Mouse (Mus musculus): ENCODE results near the gene Gm20388. TPM values are rescaled to one million over a fixed set of nuclear protein-coding genes. Genes with fewer than 3 reads are reported as not detected.

Gm20388 gene
- polyA plus RNA-seq, 1 experiment from 2014 or later, result 4.4 TPM

GRCm38 (mm10) chr8:120537818-120538396 is 627.3 kb downstream of the Gm20388 start:
- H3K27me3 ChIP-seq, result no peaks in the 10 kb centered on the region
- H3K36me3 ChIP-seq, result no peaks in the 10 kb centered on the region
- peak overlapping the region; percentile 61 for H3K4me3 ChIP-seq (replicated peaks)
- under 1% methylated on average over 43 of the region's 46 CpGs for WGBS
- H3K9ac ChIP-seq (replicated peaks), result peak overlapping the region; percentile 88
- peaks cover 100% of the 10 kb centered on the region for H3K4me1 ChIP-seq (replicated peaks)
- ATAC-seq, result peak; percentile 57
- H3K4me2 ChIP-seq (replicated peaks), result peak overlapping the region; percentile 95
- no peaks in the 10 kb centered on the region for H3K9me3 ChIP-seq
- peak overlapping the region; percentile 99 for H3K27ac ChIP-seq

GRCm38 (mm10) chr8:120538397-120539240 is 628.0 kb downstream of the Gm20388 start:
- peak overlapping the region; percentile 88 for H3K9ac ChIP-seq (replicated peaks)
- H3K9me3 ChIP-seq, result no peaks in the 10 kb centered on the region
- H3K27me3 ChIP-seq, result no peaks in the 10 kb centered on the region
- H3K27ac ChIP-seq, result peak overlapping the region; percentile 99
- H3K4me1 ChIP-seq (replicated peaks), result peaks cover 100% of the 10 kb centered on the region
- H3K36me3 ChIP-seq, result no peaks in the 10 kb centered on the region
- peak overlapping the region; percentile 95 for H3K4me2 ChIP-seq (replicated peaks)
- peak; percentile 57 for ATAC-seq
- peak overlapping the region; percentile 61 for H3K4me3 ChIP-seq (replicated peaks)
- under 1% methylated on average over 37 of the region's 37 CpGs for WGBS

- no peak for ATAC-seq
- Histone ChIP-seq H3K4me1 (replicated peaks) (peaks cover 97% of the 10 kb centered on the region), H3K36me3 (no peaks in the 10 kb centered on the region), H3K27ac (peak overlapping the region; percentile 99), H3K9me3 (no peaks in the 10 kb centered on the region), H3K4me3 (replicated peaks) (peak overlapping the region; percentile 61), H3K9ac (replicated peaks) (peak overlapping the region; percentile 88), H3K4me2 (replicated peaks) (peak overlapping the region; percentile 95), H3K27me3 (no peaks in the 10 kb centered on the region)
- WGBS, result 25% methylated on average over 6 of the region's 6 CpGs
Measured at GRCm38 (mm10) chr8:120539381-120539774, 628.7 kb downstream of the Gm20388 start.

GRCm38 (mm10) chr8:120539775-120540625 is 629.4 kb downstream of the Gm20388 start:
- H3K4me1 ChIP-seq (replicated peaks), result peaks cover 95% of the 10 kb centered on the region
- no peaks in the 10 kb centered on the region for H3K27me3 ChIP-seq
- peak overlapping the region; percentile 99 for H3K27ac ChIP-seq
- no peaks in the 10 kb centered on the region for H3K36me3 ChIP-seq
- no peak for ATAC-seq
- WGBS, result 19% methylated on average over 23 of the region's 23 CpGs
- H3K9ac ChIP-seq (replicated peaks), result peak overlapping the region; percentile 88
- no peaks in the 10 kb centered on the region for H3K9me3 ChIP-seq
- peak overlapping the region; percentile 95 for H3K4me2 ChIP-seq (replicated peaks)
- peak overlapping the region; percentile 61 for H3K4me3 ChIP-seq (replicated peaks)

- Histone ChIP-seq H3K4me2 (replicated peaks) (peak overlapping the region; percentile 25), H3K4me3 (replicated peaks) (no peak overlapping the region), H3K4me1 (replicated peaks) (peaks cover 95% of the 10 kb centered on the region), H3K27ac (peak overlapping the region; percentile 69), H3K9me3 (no peaks in the 10 kb centered on the region), H3K36me3 (no peaks in the 10 kb centered on the region), H3K27me3 (no peaks in the 10 kb centered on the region), H3K9ac (replicated peaks) (peak overlapping the region; percentile 41; the same call in 1 of the 2 replicates)
- no peak for ATAC-seq
- WGBS, result 10% methylated on average over 13 of the region's 13 CpGs
Measured at GRCm38 (mm10) chr8:120542995-120543394, 632.4 kb downstream of the Gm20388 start.

GRCm38 (mm10) chr8:120543416-120544055 is 632.9 kb downstream of the Gm20388 start:
- Histone ChIP-seq H3K4me1 (replicated peaks) (peaks cover 95% of the 10 kb centered on the region), H3K4me3 (replicated peaks) (no peak overlapping the region), H3K27me3 (no peaks in the 10 kb centered on the region), H3K36me3 (no peaks in the 10 kb centered on the region), H3K4me2 (replicated peaks) (peak overlapping the region; percentile 25), H3K9me3 (no peaks in the 10 kb centered on the region), H3K27ac (peak overlapping the region; percentile 69), H3K9ac (replicated peaks) (peak overlapping the region; percentile 41; the same call in 1 of the 2 replicates)
- ATAC-seq, result no peak
- WGBS, result 60% methylated on average over 8 of the region's 8 CpGs

- WGBS, result 93% methylated on average over 5 of the region's 5 CpGs
- Histone ChIP-seq H3K9me3 (no peaks in the 10 kb centered on the region), H3K9ac (replicated peaks) (no peak overlapping the region), H3K4me3 (replicated peaks) (no peak overlapping the region), H3K4me2 (replicated peaks) (no peak overlapping the region), H3K36me3 (no peaks in the 10 kb centered on the region), H3K27ac (peak overlapping the region; percentile 69; the same call in 1 of the 2 replicates), H3K27me3 (no peaks in the 10 kb centered on the region), H3K4me1 (replicated peaks) (peaks cover 95% of the 10 kb centered on the region)
- no peak for ATAC-seq
Measured at GRCm38 (mm10) chr8:120544155-120544554, 633.5 kb downstream of the Gm20388 start.

- Histone ChIP-seq H3K36me3 (no peaks in the 10 kb centered on the region), H3K4me1 (replicated peaks) (peaks cover 95% of the 10 kb centered on the region), H3K27me3 (no peaks in the 10 kb centered on the region), H3K9ac (replicated peaks) (peak overlapping the region; percentile 56; the same call in 1 of the 2 replicates), H3K27ac (peak overlapping the region; percentile 90; the same call in 1 of the 2 replicates), H3K4me3 (replicated peaks) (no peak overlapping the region), H3K9me3 (no peaks in the 10 kb centered on the region), H3K4me2 (replicated peaks) (0 out of 2 replicates have a peak overlapping the region, but pooled peaks have one; percentile 52)
- 68% methylated on average over 9 of the region's 9 CpGs for WGBS
- no peak for ATAC-seq
Measured at GRCm38 (mm10) chr8:120547562-120547961, 636.9 kb downstream of the Gm20388 start.

GRCm38 (mm10) chr8:120548313-120548761 is 637.7 kb downstream of the Gm20388 start:
- H3K4me1 ChIP-seq (replicated peaks), result peaks cover 95% of the 10 kb centered on the region
- no peak overlapping the region for H3K4me3 ChIP-seq (replicated peaks)
- H3K27me3 ChIP-seq, result no peaks in the 10 kb centered on the region
- H3K9ac ChIP-seq (replicated peaks), result peak overlapping the region; percentile 56
- peak overlapping the region; percentile 90 for H3K27ac ChIP-seq
- no peaks in the 10 kb centered on the region for H3K36me3 ChIP-seq
- ATAC-seq, result no peak
- peak overlapping the region; percentile 52; the same call in 1 of the 2 replicates for H3K4me2 ChIP-seq (replicated peaks)
- WGBS, result 44% methylated on average over 16 of the region's 16 CpGs
- H3K9me3 ChIP-seq, result no peaks in the 10 kb centered on the region

GRCm38 (mm10) chr8:120549321-120549921 is 638.8 kb downstream of the Gm20388 start:
- peak overlapping the region; percentile 52 for H3K4me2 ChIP-seq (replicated peaks)
- H3K36me3 ChIP-seq, result peaks cover 6% of the 10 kb centered on the region
- H3K9me3 ChIP-seq, result no peaks in the 10 kb centered on the region
- peak overlapping the region; percentile 90 for H3K27ac ChIP-seq
- H3K9ac ChIP-seq (replicated peaks), result peak overlapping the region; percentile 57
- no peaks in the 10 kb centered on the region for H3K27me3 ChIP-seq
- WGBS, result 5% methylated on average over 25 of the region's 25 CpGs
- H3K4me1 ChIP-seq (replicated peaks), result peaks cover 98% of the 10 kb centered on the region
- ATAC-seq, result peak; percentile 46
- peak overlapping the region; percentile 21 for H3K4me3 ChIP-seq (replicated peaks)

- H3K4me2 ChIP-seq (replicated peaks), result peak overlapping the region; percentile 52
- no peaks in the 10 kb centered on the region for H3K9me3 ChIP-seq
- ATAC-seq, result peak; percentile 69
- peaks cover 9% of the 10 kb centered on the region for H3K36me3 ChIP-seq
- H3K4me1 ChIP-seq (replicated peaks), result peaks cover 100% of the 10 kb centered on the region
- no peaks in the 10 kb centered on the region for H3K27me3 ChIP-seq
- peak overlapping the region; percentile 57 for H3K9ac ChIP-seq (replicated peaks)
- peak overlapping the region; percentile 21 for H3K4me3 ChIP-seq (replicated peaks)
- WGBS, result 8% methylated on average over 11 of the region's 11 CpGs
- H3K27ac ChIP-seq, result peak overlapping the region; percentile 90
Measured at GRCm38 (mm10) chr8:120549922-120550321, 639.3 kb downstream of the Gm20388 start.

Measured in midbrain, embryonic 13.5 days (tissue).